Mouse (Mus musculus): Measurements from ENCODE around the gene Cmss1. TPM values are rescaled to one million over a fixed set of nuclear protein-coding genes. Genes with fewer than 3 reads are reported as not detected.

The Cmss1 gene
- polyA plus RNA-seq, 1 experiment from 2014 or later, result 63.6 TPM

DNA sequence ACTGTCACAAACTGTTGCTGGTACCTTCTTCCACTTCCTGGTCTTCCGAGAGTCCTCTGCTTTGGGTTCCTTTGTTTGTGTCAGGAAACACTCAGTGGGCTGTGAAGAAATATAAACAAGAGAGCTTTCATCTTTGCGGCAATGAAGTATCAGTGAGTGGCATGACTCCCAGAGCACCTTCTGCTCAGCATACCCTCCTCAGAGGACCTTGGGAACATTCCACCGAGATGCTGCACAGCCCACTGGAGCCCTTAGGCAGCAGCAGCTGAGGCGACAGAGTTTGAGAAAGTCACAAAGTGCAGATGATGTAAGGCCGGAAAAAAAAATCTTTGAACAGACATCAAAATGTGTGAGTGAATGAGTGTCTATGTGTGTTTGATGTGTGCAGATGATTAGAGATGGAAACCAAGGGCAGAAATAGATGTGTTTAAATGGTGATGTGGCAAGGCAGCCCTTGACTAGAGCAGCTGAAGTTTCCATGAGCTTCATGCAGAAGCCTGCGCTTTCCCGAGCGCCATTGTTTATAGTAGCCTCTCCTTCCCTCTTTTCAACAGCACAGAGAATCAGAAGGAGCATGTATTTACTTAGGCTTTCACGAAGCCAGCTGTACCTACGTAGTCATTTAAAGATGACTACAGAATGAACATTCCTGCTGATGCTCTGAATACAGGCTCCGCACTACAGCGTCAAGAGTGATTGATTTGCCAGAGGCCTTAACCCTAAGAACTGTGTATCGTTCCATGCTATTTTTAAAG, 288.6 kb downstream of the Cmss1 start:
- 73% methylated on average over 13 of the region's 13 CpGs for WGBS
- DNase-seq (ENCODE audit: extremely low spot score, low spot score), result no peak
- no peak overlapping the region for H3K4me3 ChIP-seq
- H3K27me3 ChIP-seq (ENCODE audit: poor library complexity, severe bottlenecking), result no peaks in the 10 kb centered on the region
- no peaks in the 10 kb centered on the region for H3K36me3 ChIP-seq (replicated peaks)
- H3K4me1 ChIP-seq, result peaks cover 14% of the 10 kb centered on the region
- no peaks in the 10 kb centered on the region for H3K9me3 ChIP-seq
- H3K27ac ChIP-seq, result no peak overlapping the region

DNA sequence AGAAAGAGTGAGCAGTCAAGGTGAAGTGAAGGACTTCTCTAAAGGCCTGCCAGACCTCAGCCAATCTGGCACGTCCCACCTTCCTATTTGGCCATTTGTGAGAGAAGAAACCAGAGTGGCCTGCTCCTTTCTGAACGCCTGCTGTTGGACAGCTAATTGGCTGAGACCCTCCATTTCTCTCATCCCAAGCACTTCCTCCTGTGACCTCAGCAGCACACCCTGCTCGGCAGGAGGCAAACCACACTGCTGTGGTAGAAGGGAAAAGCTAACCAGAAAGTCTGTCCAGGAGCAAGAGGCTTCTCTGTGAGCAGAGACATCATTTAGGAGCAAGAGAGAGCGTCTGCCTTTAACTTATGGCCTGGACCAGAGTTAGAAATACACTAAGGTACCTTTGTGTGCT, 289.5 kb downstream of the Cmss1 start:
- Histone ChIP-seq H3K27me3 (ENCODE audit: poor library complexity, severe bottlenecking) (no peaks in the 10 kb centered on the region), H3K36me3 (replicated peaks) (no peaks in the 10 kb centered on the region), H3K4me1 (peaks cover 14% of the 10 kb centered on the region), H3K27ac (no peak overlapping the region), H3K4me3 (no peak overlapping the region), H3K9me3 (no peaks in the 10 kb centered on the region)
- WGBS, result 81% methylated on average over 4 of the region's 4 CpGs
- no peak for DNase-seq (ENCODE audit: extremely low spot score, low spot score)

DNA sequence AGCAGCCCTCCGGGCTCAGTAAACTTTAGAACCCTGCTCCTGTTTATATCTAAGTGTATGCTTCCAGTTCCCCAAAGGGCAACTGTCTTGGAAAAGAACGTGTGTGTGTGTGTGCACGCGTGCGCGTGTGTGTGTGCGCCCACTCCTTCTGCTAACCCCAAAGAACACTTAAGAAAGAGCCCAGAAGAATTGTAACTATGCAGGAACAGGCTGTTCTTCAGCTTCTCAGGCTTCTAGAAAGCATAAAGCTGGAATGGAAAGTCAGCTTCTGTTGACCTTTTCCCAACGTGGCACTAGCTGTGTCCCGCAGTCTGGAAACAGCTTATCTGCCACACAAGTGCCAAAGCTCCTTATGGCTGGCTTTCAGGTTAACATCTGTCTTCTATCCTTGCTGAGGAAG, 291.6 kb downstream of the Cmss1 start:
- Histone ChIP-seq H3K27me3 (ENCODE audit: poor library complexity, severe bottlenecking) (no peaks in the 10 kb centered on the region), H3K27ac (peak overlapping the region; percentile 20; the same call in 1 of the 2 replicates), H3K36me3 (replicated peaks) (no peaks in the 10 kb centered on the region), H3K4me3 (no peak overlapping the region), H3K4me1 (peaks cover 14% of the 10 kb centered on the region), H3K9me3 (no peaks in the 10 kb centered on the region)
- DNase-seq (ENCODE audit: extremely low spot score, low spot score), result no peak
- 92% methylated on average over 9 of the region's 9 CpGs for WGBS

DNA sequence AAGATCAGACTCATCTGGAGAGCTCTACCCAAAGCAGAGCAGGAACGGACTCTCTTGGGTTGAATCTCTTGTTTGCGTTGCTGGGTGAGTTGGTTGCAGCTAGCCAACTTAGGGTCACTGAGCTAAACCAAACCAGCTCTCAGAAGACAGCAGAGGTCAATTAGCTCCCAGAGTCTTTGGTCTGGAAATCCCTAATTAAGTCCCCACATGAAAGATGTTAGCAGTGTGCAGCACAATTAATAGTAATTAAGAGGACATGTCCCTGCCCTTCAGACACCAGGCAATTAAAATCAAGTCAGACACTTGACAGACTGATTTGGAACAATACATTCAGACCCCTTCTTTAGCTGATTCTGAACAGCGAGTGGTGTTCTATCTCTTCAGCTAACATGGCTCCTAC, 292.4 kb downstream of the Cmss1 start:
- DNase-seq (ENCODE audit: extremely low spot score, low spot score), result no peak
- 51% methylated on average over 3 of the region's 3 CpGs for whole genome bisulfite sequencing
- Histone ChIP-seq H3K9me3 (no peaks in the 10 kb centered on the region), H3K27ac (no peak overlapping the region), H3K27me3 (ENCODE audit: poor library complexity, severe bottlenecking) (no peaks in the 10 kb centered on the region), H3K36me3 (replicated peaks) (no peaks in the 10 kb centered on the region), H3K4me3 (no peak overlapping the region), H3K4me1 (peaks cover 14% of the 10 kb centered on the region)

DNA sequence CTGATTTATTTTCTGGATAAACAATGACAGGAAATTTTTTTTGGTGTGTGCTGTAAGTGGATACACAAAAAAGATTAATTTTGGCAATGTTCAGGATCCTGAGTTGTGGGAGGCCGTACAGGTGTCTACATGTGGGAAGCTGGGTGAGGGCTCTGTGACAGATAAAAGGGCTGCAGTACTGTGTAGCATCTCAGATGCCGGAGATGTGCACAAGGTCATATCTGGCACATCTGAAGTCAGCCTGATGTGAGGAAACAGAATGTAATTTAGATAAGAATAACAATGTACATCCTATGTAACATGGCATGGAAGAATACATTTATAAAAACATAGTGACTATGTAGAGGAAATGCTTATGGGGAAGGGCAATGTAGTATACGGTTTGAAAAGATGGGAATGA, 293.2 kb downstream of the Cmss1 start:
- DNase-seq (ENCODE audit: extremely low spot score, low spot score), result no peak
- WGBS, result 88% methylated on average over 3 of the region's 3 CpGs

DNA sequence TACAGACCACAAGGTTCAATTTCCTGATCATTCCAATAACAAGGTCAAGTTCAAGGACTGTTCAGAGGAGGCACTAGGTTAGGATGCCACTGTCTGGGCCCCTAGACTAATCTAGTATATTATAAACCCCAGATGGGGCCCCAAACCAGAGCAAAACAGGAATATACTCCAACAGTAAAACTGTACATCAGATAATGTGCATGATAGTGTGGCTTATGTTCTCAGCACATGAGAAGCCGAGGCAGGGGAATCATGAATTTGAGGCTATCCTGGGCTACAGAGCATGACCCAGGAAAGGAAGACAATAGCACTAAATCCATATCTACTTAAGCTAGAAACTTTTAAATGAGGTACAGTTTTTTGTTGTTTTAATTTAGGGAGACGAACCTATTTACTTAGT, 294.5 kb downstream of the Cmss1 start:
- Histone ChIP-seq H3K27me3 (ENCODE audit: poor library complexity, severe bottlenecking) (no peaks in the 10 kb centered on the region), H3K4me3 (no peak overlapping the region), H3K4me1 (peaks cover 12% of the 10 kb centered on the region), H3K36me3 (replicated peaks) (no peaks in the 10 kb centered on the region), H3K9me3 (no peaks in the 10 kb centered on the region), H3K27ac (no peak overlapping the region)
- no peak for DNase-seq (ENCODE audit: extremely low spot score, low spot score)
- WGBS, result 98% methylated on average over 2 of the region's 2 CpGs

More for the DNA sequence above, 293.2 kb downstream of the Cmss1 start:
- Histone ChIP-seq H3K4me1 (peaks cover 14% of the 10 kb centered on the region), H3K27ac (no peak overlapping the region), H3K9me3 (no peaks in the 10 kb centered on the region), H3K27me3 (ENCODE audit: poor library complexity, severe bottlenecking) (no peaks in the 10 kb centered on the region), H3K36me3 (replicated peaks) (no peaks in the 10 kb centered on the region), H3K4me3 (no peak overlapping the region)

DNA sequence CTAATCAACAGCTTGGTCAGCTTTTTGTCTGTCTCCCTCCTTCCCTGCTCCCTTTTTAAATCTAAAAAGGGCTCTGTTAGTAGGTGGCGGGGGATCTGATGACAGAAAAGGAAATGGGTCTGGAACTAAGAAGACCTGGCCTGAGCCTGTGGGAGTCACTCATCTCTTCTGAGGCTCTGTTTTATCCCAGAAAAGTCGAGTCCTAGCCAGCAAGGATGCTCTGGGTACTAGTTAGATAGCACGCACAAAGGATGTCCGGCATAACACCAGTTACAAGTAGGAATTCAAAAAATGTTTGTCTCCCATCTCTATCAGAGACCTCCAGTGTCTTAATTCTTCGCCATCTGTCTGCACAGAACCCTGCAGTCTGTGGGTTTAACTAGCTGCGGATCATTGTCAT, 301.2 kb downstream of the Cmss1 start:
- H3K9me3 ChIP-seq, result no peaks in the 10 kb centered on the region
- WGBS, result 84% methylated on average over 6 of the region's 6 CpGs
- DNase-seq (ENCODE audit: extremely low spot score, low spot score), result no peak
- H3K4me1 ChIP-seq, result peaks cover 28% of the 10 kb centered on the region
- no peaks in the 10 kb centered on the region for H3K27me3 ChIP-seq (ENCODE audit: poor library complexity, severe bottlenecking)
- 0 out of 2 replicates have a peak, but pooled peaks cover 2% of the 10 kb centered on the region for H3K36me3 ChIP-seq (replicated peaks)
- no peak overlapping the region for H3K4me3 ChIP-seq
- H3K27ac ChIP-seq, result no peak overlapping the region

DNA sequence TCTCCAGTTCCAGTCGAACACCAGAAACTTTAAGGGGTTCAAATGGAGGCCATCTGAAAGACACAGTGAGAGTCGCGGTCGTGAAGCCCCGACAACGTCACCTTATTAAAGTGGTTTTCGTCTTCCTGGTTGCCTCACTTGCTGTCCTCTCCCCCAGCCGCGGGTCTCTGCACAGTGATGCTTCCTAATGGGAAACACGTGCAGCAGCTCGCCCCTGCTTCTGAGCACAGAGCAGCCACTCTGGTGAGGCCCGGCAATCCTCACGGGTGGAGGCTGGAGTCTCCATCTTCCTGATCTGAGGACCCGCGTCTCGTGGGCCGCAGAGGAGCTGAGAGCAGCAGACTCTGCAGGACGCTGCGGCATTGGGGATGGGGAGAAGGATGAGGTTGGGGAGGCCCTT, 302.9 kb downstream of the Cmss1 start:
- Histone ChIP-seq H3K27me3 (ENCODE audit: poor library complexity, severe bottlenecking) (no peaks in the 10 kb centered on the region), H3K9me3 (no peaks in the 10 kb centered on the region), H3K4me1 (peaks cover 28% of the 10 kb centered on the region), H3K36me3 (replicated peaks) (0 out of 2 replicates have a peak, but pooled peaks cover 2% of the 10 kb centered on the region), H3K4me3 (no peak overlapping the region), H3K27ac (peak overlapping the region; percentile 66)
- DNase-seq (ENCODE audit: extremely low spot score, low spot score), result no peak
- WGBS, result 66% methylated on average over 19 of the region's 19 CpGs

DNA sequence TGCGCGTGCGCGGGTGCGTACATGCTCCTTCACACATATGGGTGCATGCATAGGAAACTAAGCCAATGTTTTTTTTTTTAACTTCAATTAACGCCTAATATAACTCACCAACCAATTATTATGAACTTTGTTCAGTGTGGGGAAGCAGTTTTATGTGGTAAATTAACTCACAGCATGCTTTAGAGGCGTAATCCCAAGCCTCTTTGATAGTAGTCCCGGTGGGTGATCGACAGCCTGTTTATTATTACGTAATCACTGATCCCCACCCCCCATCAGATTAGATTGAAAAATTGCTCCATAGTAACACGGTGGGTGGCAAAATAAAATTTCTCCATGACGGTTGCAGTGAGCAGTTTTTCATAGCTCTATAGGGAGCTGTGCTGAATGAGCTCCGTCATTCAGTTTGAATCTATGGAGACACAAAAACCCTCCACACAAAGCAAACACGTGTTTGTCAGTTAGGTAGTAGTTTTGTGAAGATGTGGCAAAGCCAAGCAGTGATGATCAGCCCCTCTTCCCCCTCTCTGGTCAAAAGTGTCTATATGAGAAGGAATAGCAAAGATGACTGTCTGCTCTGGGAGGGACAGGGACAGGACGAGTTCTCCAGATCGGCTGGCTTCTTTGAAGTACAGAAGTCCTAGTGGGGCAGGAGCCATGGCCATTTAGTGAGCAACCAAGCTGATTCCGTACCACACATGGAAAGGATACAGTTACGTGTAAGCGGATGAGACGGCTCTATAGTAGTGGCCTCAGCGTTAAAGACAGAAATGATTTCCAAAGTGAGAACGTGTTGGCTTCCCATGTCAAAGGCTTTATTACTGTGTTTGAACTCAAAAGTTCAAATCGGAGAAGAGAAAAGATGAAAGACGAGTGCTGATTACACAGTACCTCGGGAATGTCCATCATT, 303.6 kb downstream of the Cmss1 start:
- no peak for DNase-seq (ENCODE audit: extremely low spot score, low spot score)
- Histone ChIP-seq H3K9me3 (no peaks in the 10 kb centered on the region), H3K36me3 (replicated peaks) (0 out of 2 replicates have a peak, but pooled peaks cover 2% of the 10 kb centered on the region), H3K27ac (no peak overlapping the region), H3K27me3 (ENCODE audit: poor library complexity, severe bottlenecking) (no peaks in the 10 kb centered on the region), H3K4me1 (peaks cover 28% of the 10 kb centered on the region), H3K4me3 (no peak overlapping the region)
- 82% methylated on average over 25 of the region's 25 CpGs for WGBS

DNA sequence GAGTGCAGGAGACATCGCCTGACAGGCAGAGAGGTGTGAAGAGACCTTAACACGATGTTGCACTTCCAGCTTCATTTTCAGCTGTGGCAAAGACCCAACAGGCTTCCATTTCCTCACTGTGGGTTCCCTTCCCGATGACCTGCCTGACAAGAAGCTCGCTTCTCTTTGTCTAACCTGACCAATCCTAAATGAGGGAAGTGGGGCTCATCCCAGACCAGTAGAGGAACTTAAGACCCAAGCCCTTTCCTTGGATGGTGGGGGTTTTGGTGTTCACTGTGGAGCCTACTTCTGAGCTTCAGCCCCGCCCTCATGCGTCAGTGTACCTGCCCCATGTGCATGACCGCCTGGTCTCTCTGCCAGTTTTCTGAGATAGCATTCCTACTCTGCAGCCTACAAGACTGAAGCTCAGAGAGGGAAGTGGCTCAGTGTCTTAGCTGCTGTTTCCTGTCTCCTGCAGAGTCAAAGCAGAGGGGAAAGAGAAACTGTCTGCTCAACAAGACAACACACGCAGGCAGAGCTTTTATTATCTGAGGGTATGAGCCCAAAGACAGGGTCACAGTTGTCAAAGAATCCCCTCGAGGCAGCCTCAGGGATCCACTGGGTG, 305.1 kb downstream of the Cmss1 start:
- Histone ChIP-seq H3K27ac (peak overlapping the region; percentile 4; the same call in 1 of the 2 replicates), H3K36me3 (replicated peaks) (0 out of 2 replicates have a peak, but pooled peaks cover 2% of the 10 kb centered on the region), H3K4me3 (no peak overlapping the region), H3K9me3 (no peaks in the 10 kb centered on the region), H3K27me3 (ENCODE audit: poor library complexity, severe bottlenecking) (no peaks in the 10 kb centered on the region), H3K4me1 (peaks cover 28% of the 10 kb centered on the region)
- 83% methylated on average over 9 of the region's 9 CpGs for WGBS
- DNase-seq (ENCODE audit: extremely low spot score, low spot score), result no peak

DNA sequence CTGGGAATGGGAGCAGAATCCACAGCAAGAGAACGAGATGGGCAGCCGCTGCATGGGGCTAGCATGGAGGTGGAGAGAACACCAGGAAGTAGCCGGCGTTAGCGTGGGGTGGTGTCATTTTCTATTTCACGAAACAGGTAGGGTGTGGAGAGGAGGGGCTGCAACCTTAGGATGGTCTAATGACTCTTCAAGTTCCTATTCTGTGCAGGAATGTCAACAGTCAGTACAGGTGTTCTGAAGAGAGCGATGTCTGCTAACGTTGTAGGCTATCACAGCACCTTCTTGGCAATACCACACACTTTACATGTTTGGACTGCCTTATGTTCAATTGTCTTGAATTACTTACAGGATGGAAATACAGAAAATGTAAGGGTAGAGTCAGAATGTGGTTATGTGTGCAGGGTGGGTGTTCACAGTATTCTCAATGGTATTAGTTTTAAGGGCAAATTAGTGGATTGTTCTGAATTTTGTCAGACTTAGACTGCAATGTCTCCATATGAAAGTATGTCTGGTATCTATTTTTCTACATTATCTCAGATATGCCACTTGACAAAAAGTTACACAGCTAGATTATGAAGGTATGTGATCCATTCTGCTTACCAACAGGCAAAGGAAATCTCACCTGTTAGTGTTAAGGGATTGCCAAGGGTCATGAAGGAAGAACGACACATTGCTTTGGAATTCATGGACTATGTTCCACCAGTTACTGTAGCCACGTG, 311.3 kb downstream of the Cmss1 start:
- Histone ChIP-seq H3K36me3 (replicated peaks) (no peaks in the 10 kb centered on the region), H3K4me1 (no peaks in the 10 kb centered on the region), H3K27ac (no peak overlapping the region), H3K27me3 (ENCODE audit: poor library complexity, severe bottlenecking) (no peaks in the 10 kb centered on the region), H3K9me3 (no peaks in the 10 kb centered on the region), H3K4me3 (no peak overlapping the region)
- no peak for DNase-seq (ENCODE audit: extremely low spot score, low spot score)
- WGBS, result 84% methylated on average over 10 of the region's 10 CpGs

DNA sequence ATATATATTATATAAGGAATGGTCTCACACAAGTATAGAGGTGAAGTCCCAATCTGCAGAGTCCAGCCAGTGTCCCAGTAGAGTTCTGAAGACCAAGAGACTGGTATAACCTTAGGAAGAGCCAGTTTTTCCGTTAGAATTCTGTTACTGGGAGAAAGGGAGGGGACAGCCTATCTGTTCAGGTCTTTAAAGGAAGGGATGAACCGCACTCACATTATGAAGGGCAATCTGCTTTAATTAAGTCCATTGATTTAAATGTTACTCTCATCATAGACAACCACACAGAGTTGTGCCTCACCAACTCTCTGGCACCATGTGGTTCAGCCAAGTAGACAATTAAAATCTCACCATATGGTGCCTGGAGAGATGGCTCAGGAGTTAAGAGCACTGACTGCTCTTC, 313.9 kb downstream of the Cmss1 start, which contains the start of gene Tmem30c:
Tmem30c (minus strand) TSS at position 101 of the 400 bp plus-strand sequence.
- 75% methylated on average over 2 of the region's 2 CpGs for WGBS
- Histone ChIP-seq H3K27ac (no peak within 1 kb of the TSS), H3K9me3 (no peaks in the 10 kb centered on the region), H3K36me3 (replicated peaks) (no peaks in the 10 kb centered on the region), H3K4me3 (no peak within 1 kb of the TSS), H3K4me1 (no peaks in the 10 kb centered on the region), H3K27me3 (ENCODE audit: poor library complexity, severe bottlenecking) (no peaks in the 10 kb centered on the region)
- no peak for DNase-seq (ENCODE audit: extremely low spot score, low spot score)

Measured in forebrain, embryonic 10.5 days (tissue).